ENCODE assay signal across 16 mouse cellular contexts in genomic region chr7:98721623-98722022, GRCm38 (mm10).
"Had no signal": no experiment of that assay in that cellular context is flagged by ENCODE, and none has a peak within 500 bp of the region (broad histone marks: within the 10 kb centered on the region; RNA-seq: fewer than 3 reads in every experiment).

No protein-coding gene starts in this region.

- H3K27ac ChIP-seq: liver, embryonic 12.5 days; midbrain, embryonic 10.5 days; neural tube, embryonic 12.5 days had no signal

- H3K4me2 ChIP-seq: liver, embryonic 12.5 days; lung, embryonic 14.5 days; neural tube, embryonic 12.5 days had no signal

- H3K4me3 ChIP-seq: liver, embryonic 12.5 days; midbrain, embryonic 10.5 days; neural tube, embryonic 12.5 days had no signal

- H3K4me1 ChIP-seq: liver, embryonic 12.5 days had no signal

- DNase-seq: kidney, adult 11 months; kidney, postnatal 10 days; left cerebral cortex, postnatal 4 days; lung, postnatal 10 days; lung, postnatal 4 days; midbrain, embryonic 14.5 days; retina, postnatal 1 day; right cerebral cortex, postnatal 4 days; spleen, adult 18-20 months; thymus, postnatal 36 days had no signal

- ATAC-seq: hindbrain, embryonic 16.5 days; inflammation-experienced regulatory T-cells, adult 6 months; liver, embryonic 12.5 days had no signal

- H3K9ac ChIP-seq: liver, embryonic 12.5 days; lung, embryonic 14.5 days; neural tube, embryonic 12.5 days had no signal

- H3K9me3 ChIP-seq: liver, embryonic 12.5 days; midbrain, embryonic 10.5 days; neural tube, embryonic 12.5 days had no signal

- H3K27me3 ChIP-seq: liver, embryonic 12.5 days had no signal
